Mouse (Mus musculus): ENCODE results near the gene Zfp354c. TPM values are rescaled to one million over a fixed set of nuclear protein-coding genes. Genes with fewer than 3 reads are reported as not detected.

Zfp354c gene
- polyA plus RNA-seq, 1 experiment from 2014 or later: 45.5 TPM

Other genes starting within 250 kb of the Zfp354c start
- 4.7 and 5.3 TPM in 2 replicates for gene Adamts2, start 225.6 kb downstream of the Zfp354c start, polyA plus RNA-seq (2015; fragmentation: Nextera tagmentation; extraction: Ambion mirVana)
- gene Zfp879, start 13.8 kb upstream of the Zfp354c start, polyA plus RNA-seq (2015; fragmentation: Nextera tagmentation; extraction: Ambion mirVana): 1.6 and 2.1 TPM in 2 replicates
- gene Grm6, start 23.0 kb upstream of the Zfp354c start, polyA plus RNA-seq (2015; fragmentation: Nextera tagmentation; extraction: Ambion mirVana): 0.04 TPM in 1 of 2 replicates, not detected in the other
- gene Zfp454, start 59.9 kb upstream of the Zfp354c start, polyA plus RNA-seq (2015; fragmentation: Nextera tagmentation; extraction: Ambion mirVana): 10.8 and 11.1 TPM in 2 replicates
- 41.3 and 42.6 TPM in 2 replicates for gene Zfp2, start 88.4 kb upstream of the Zfp354c start, polyA plus RNA-seq (2015; fragmentation: Nextera tagmentation; extraction: Ambion mirVana)
- gene Zfp354b, start 103.9 kb upstream of the Zfp354c start, polyA plus RNA-seq (2015; fragmentation: Nextera tagmentation; extraction: Ambion mirVana): 4.7 and 4.9 TPM in 2 replicates
- gene 4933414I15Rik, start 116.0 kb upstream of the Zfp354c start, polyA plus RNA-seq (2015; fragmentation: Nextera tagmentation; extraction: Ambion mirVana): not detected in 2 replicates
- not detected in 2 replicates for gene Prop1, start 126.0 kb upstream of the Zfp354c start, polyA plus RNA-seq (2015; fragmentation: Nextera tagmentation; extraction: Ambion mirVana)
- gene Olfr1378, start 138.8 kb upstream of the Zfp354c start, polyA plus RNA-seq (2015; fragmentation: Nextera tagmentation; extraction: Ambion mirVana): not detected in 2 replicates
- gene Olfr1377, start 154.2 kb upstream of the Zfp354c start, polyA plus RNA-seq (2015; fragmentation: Nextera tagmentation; extraction: Ambion mirVana): not detected in 2 replicates
- gene Olfr51, start 175.9 kb upstream of the Zfp354c start, polyA plus RNA-seq (2015; fragmentation: Nextera tagmentation; extraction: Ambion mirVana): not detected in 2 replicates
- gene Olfr54, start 186.5 kb upstream of the Zfp354c start, polyA plus RNA-seq (2015; fragmentation: Nextera tagmentation; extraction: Ambion mirVana): not detected in 2 replicates
- gene Olfr1375, start 220.4 kb upstream of the Zfp354c start, polyA plus RNA-seq (2015; fragmentation: Nextera tagmentation; extraction: Ambion mirVana): not detected in 2 replicates
- gene Zfp354a, start 231.5 kb upstream of the Zfp354c start, polyA plus RNA-seq (2015; fragmentation: Nextera tagmentation; extraction: Ambion mirVana): 13.2 TPM in 2 replicates